Mouse (Mus musculus) lung, embryonic 14.5 days (tissue): ENCODE data around the gene Acsf3. TPM values are rescaled to one million over a fixed set of nuclear protein-coding genes. Genes with fewer than 3 reads are reported as not detected.

Experiments
- ATAC-seq: fragments of 200-750 bp; cut with Nextera tagmentation; 2 replicates; pipeline ENCODE4 v1.8.0; 2017; ENCODE audit warnings: mild to moderate bottlenecking, moderate TSS enrichment, moderate library complexity; ENCODE audit not compliant: insufficient read depth
- DNase-seq: peaks from one replicate; pipeline ENCODE4 v3.0.0-alpha.2; 2015
- H3K27ac ChIP-seq: fragments of 300-500 bp; sonication (generic); 2 replicates; pipeline ENCODE4 v1.5.1; 2014; ENCODE audit warnings: low read depth, mild to moderate bottlenecking, moderate library complexity
- H3K27me3 ChIP-seq: fragments of 300-500 bp; sonication (generic); 2 replicates; pipeline ENCODE4 v1.6.1; 2014; ENCODE audit warnings: low read length, control low read depth; ENCODE audit not compliant: insufficient read depth
- H3K36me3 ChIP-seq: fragments of 300-500 bp; sonication (generic); 2 replicates; pipeline ENCODE4 v1.6.1; 2014; ENCODE audit warnings: control low read depth; ENCODE audit not compliant: insufficient read depth
- H3K4me1 ChIP-seq: fragments of 300-500 bp; sonication (generic); 2 replicates; pipeline ENCODE4 v1.6.1; 2014; ENCODE audit warnings: antibody characterized with exemption, control low read depth; ENCODE audit not compliant: insufficient read depth
- H3K4me2 ChIP-seq: fragments of 300-500 bp; sonication (generic); 2 replicates; pipeline ENCODE4 v1.6.1; 2014; ENCODE audit warnings: mild to moderate bottlenecking
- H3K4me3 ChIP-seq: fragments of 300-500 bp; sonication (generic); 2 replicates; pipeline ENCODE4 v1.5.1; 2014; ENCODE audit warnings: low read depth, low read length
- H3K9ac ChIP-seq: fragments of 300-500 bp; sonication (generic); 2 replicates; pipeline ENCODE4 v1.6.1; 2014
- H3K9me3 ChIP-seq: fragments of 300-500 bp; sonication (generic); 2 replicates; pipeline ENCODE4 v1.6.1; 2016; ENCODE audit warnings: low read depth, low read length, control low read depth
- CTCF ChIP-seq: IDR thresholded peaks from 2 replicates; pipeline ENCODE4 v1.5.1; 2016; ENCODE audit warnings: antibody characterized with exemption, low read depth
- WGBS: fragments of 180-500 bp; shearing (Covaris S2); extraction: QIAGEN DNeasy Blood & Tissue Kit; methylation state at CpG from one replicate; pipeline ENCODE4 v1.1.7; 2014; 5-methylcytosine and 5-hydroxymethylcytosine counted together
- polyA plus RNA-seq: library from polyadenylated mRNA; unstranded; fragments of >200 nt; fragmentation: Nextera tagmentation; extraction: Ambion mirVana; gene quantifications from 2 replicates; pipeline ENCODE4 v1.2.1, GENCODE M21; 2014

Acsf3 gene
- polyA plus RNA-seq, 1 experiment from 2014 or later = 17.7 TPM

- no peak for ATAC-seq
- no peak for DNase-seq
- WGBS = 66% methylated on average over 14 of the region's 14 CpGs
These were observed 37.4 kb downstream of the Acsf3 start for GRCm38 (mm10) chr8:122812610-122813250.

GRCm38 (mm10) chr8:122814608-122815007, 39.3 kb downstream of the Acsf3 start:
- Histone ChIP-seq H3K4me2 (no peak overlapping the region), H3K27me3 (no peaks in the 10 kb centered on the region), H3K9me3 (no peaks in the 10 kb centered on the region), H3K4me1 (no peaks in the 10 kb centered on the region), H3K36me3 (0 out of 2 replicates have a peak, but pooled peaks cover 5% of the 10 kb centered on the region), H3K27ac (no peak overlapping the region), H3K9ac (no peak overlapping the region), H3K4me3 (no peak overlapping the region)
- no peak for DNase-seq
- ATAC-seq = no peak
- no peak for TF ChIP-seq CTCF
- 40% methylated on average over 7 of the region's 7 CpGs for WGBS

More at GRCm38 (mm10) chr8:122812610-122813250, 37.4 kb downstream of the Acsf3 start:
- H3K9ac ChIP-seq = no peak overlapping the region
- TF ChIP-seq CTCF = peak; percentile 51
- H3K4me3 ChIP-seq = no peak overlapping the region
- no peak overlapping the region for H3K27ac ChIP-seq
- no peaks in the 10 kb centered on the region for H3K27me3 ChIP-seq
- 0 out of 2 replicates have a peak, but pooled peaks cover 5% of the 10 kb centered on the region for H3K36me3 ChIP-seq
- no peaks in the 10 kb centered on the region for H3K4me1 ChIP-seq
- H3K9me3 ChIP-seq = no peaks in the 10 kb centered on the region
- H3K4me2 ChIP-seq = no peak overlapping the region

- Histone ChIP-seq H3K4me3 (no peak overlapping the region), H3K4me1 (no peaks in the 10 kb centered on the region), H3K4me2 (no peak overlapping the region), H3K27ac (no peak overlapping the region), H3K36me3 (0 out of 2 replicates have a peak, but pooled peaks cover 5% of the 10 kb centered on the region), H3K9me3 (no peaks in the 10 kb centered on the region), H3K9ac (no peak overlapping the region), H3K27me3 (no peaks in the 10 kb centered on the region)
- WGBS = 83% methylated on average over 6 of the region's 6 CpGs
- DNase-seq (no peak), ATAC-seq (no peak)
- TF ChIP-seq CTCF = no peak
These were observed 41.7 kb downstream of the Acsf3 start for GRCm38 (mm10) chr8:122816965-122817364.

GRCm38 (mm10) chr8:122817724-122818496, 42.6 kb downstream of the Acsf3 start:
- no peak overlapping the region for H3K4me2 ChIP-seq
- H3K36me3 ChIP-seq = 0 out of 2 replicates have a peak, but pooled peaks cover 5% of the 10 kb centered on the region
- H3K4me3 ChIP-seq = no peak overlapping the region
- H3K4me1 ChIP-seq = no peaks in the 10 kb centered on the region
- H3K27ac ChIP-seq = no peak overlapping the region
- H3K9ac ChIP-seq = no peak overlapping the region
- ATAC-seq (no peak), DNase-seq (no peak)
- 29% methylated on average over 13 of the region's 13 CpGs for WGBS
- no peaks in the 10 kb centered on the region for H3K9me3 ChIP-seq
- TF ChIP-seq CTCF = no peak
- H3K27me3 ChIP-seq = no peaks in the 10 kb centered on the region

GRCm38 (mm10) chr8:122819776-122820175, 44.5 kb downstream of the Acsf3 start:
- H3K4me2 ChIP-seq = no peak overlapping the region
- no peak overlapping the region for H3K27ac ChIP-seq
- TF ChIP-seq CTCF = no peak
- no peak for ATAC-seq
- no peaks in the 10 kb centered on the region for H3K4me1 ChIP-seq
- H3K27me3 ChIP-seq = no peaks in the 10 kb centered on the region
- no peak overlapping the region for H3K9ac ChIP-seq
- 29% methylated on average over 11 of the region's 11 CpGs for WGBS
- H3K9me3 ChIP-seq = no peaks in the 10 kb centered on the region
- DNase-seq = no peak
- H3K4me3 ChIP-seq = no peak overlapping the region
- no peaks in the 10 kb centered on the region for H3K36me3 ChIP-seq

- Histone ChIP-seq H3K4me2 (no peak overlapping the region), H3K36me3 (no peaks in the 10 kb centered on the region), H3K9me3 (no peaks in the 10 kb centered on the region), H3K27me3 (no peaks in the 10 kb centered on the region), H3K4me1 (no peaks in the 10 kb centered on the region), H3K9ac (no peak overlapping the region), H3K27ac (no peak overlapping the region), H3K4me3 (no peak overlapping the region)
- ATAC-seq = no peak
- no peak for DNase-seq
- TF ChIP-seq CTCF = no peak
- WGBS = 32% methylated on average over 5 of the region's 5 CpGs
These were observed 49.3 kb downstream of the Acsf3 start for GRCm38 (mm10) chr8:122824571-122824970.

DNA sequence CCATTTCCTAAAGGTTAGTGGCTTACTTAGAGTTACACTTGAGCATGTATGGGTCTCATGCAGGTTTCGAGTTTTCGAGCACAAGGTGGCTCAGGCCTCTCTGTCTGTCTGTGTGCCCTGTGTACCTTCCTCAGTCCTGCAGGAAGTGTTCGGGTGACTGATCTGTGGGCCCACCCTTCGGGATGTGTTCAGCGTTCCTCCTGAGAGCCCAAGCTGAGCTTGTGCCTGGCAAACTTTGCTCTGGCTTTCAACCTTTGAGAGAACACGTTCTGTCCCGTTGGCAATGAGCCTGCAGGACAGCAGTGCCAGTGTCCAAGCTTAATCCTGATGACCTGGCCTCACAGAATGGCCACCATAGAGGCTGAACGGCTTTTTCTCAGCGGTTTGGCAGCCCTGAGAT, 49.7 kb downstream of the Acsf3 start:
- Histone ChIP-seq H3K27me3 (no peaks in the 10 kb centered on the region), H3K27ac (no peak overlapping the region), H3K4me1 (no peaks in the 10 kb centered on the region), H3K9me3 (no peaks in the 10 kb centered on the region), H3K4me3 (no peak overlapping the region), H3K4me2 (no peak overlapping the region), H3K9ac (no peak overlapping the region), H3K36me3 (no peaks in the 10 kb centered on the region)
- no peak for TF ChIP-seq CTCF
- 64% methylated on average over 9 of the region's 9 CpGs for WGBS
- ATAC-seq = no peak
- no peak for DNase-seq
